Mouse (Mus musculus) stomach, embryonic 16.5 days (tissue): ENCODE measurements around the gene Mpc2. TPM values are rescaled to one million over a fixed set of nuclear protein-coding genes. Genes with fewer than 3 reads are reported as not detected.

Source experiments
- ATAC-seq: fragments of 200-750 bp; cut with Nextera tagmentation; 2 replicates; pipeline ENCODE4 v1.8.0; 2017; ENCODE audit warnings: moderate number of reproducible peaks, moderate TSS enrichment; ENCODE audit not compliant: insufficient read depth, low FRiP score
- H3K27ac ChIP-seq: fragments of 300-500 bp; sonication (generic); 2 replicates; pipeline ENCODE4 v1.5.1; 2014; ENCODE audit warnings: low read length
- H3K27me3 ChIP-seq: fragments of 300-500 bp; sonication (generic); 2 replicates; pipeline ENCODE4 v1.6.1; 2014; ENCODE audit warnings: low read length, control low read depth, mixed read lengths; ENCODE audit not compliant: control insufficient read depth, insufficient read depth
- H3K36me3 ChIP-seq: fragments of 300-500 bp; sonication (generic); 2 replicates; pipeline ENCODE4 v1.6.1; 2014; ENCODE audit warnings: low read length; ENCODE audit not compliant: control insufficient read depth, insufficient read depth
- H3K4me1 ChIP-seq: fragments of 300-500 bp; sonication (generic); 2 replicates; pipeline ENCODE4 v1.6.1; 2014; ENCODE audit warnings: low read length, control low read depth, mixed read lengths; ENCODE audit not compliant: control insufficient read depth, insufficient read depth
- H3K4me2 ChIP-seq: fragments of 300-500 bp; sonication (generic); 2 replicates; pipeline ENCODE4 v1.6.1; 2014; ENCODE audit warnings: low read depth, low read length, mixed read lengths
- H3K4me3 ChIP-seq: fragments of 300-500 bp; sonication (generic); replicated peaks from 2 replicates; pipeline ENCODE4 v1.5.1; 2014; ENCODE audit warnings: mild to moderate bottlenecking, low read length
- H3K9ac ChIP-seq: fragments of 300-500 bp; sonication (generic); 2 replicates; pipeline ENCODE4 v1.6.1; 2014; ENCODE audit warnings: low read length
- H3K9me3 ChIP-seq: fragments of 300-500 bp; sonication (generic); replicated peaks from 2 replicates; pipeline ENCODE4 v1.6.1; 2016; ENCODE audit warnings: low read length, control low read depth; ENCODE audit not compliant: control insufficient read depth
- whole genome bisulfite sequencing: fragments of 180-500 bp; shearing (Covaris S2); extraction: QIAGEN DNeasy Blood & Tissue Kit; methylation state at CpG from one replicate; pipeline ENCODE4 v1.1.7; 2014; 5-methylcytosine and 5-hydroxymethylcytosine counted together
- polyA plus RNA-seq: library from polyadenylated mRNA; unstranded; fragments of >200 nt; fragmentation: Nextera tagmentation; extraction: Ambion mirVana; gene quantifications from 2 replicates; pipeline ENCODE4 v1.2.1, GENCODE M21; 2015

Gene Mpc2
- polyA plus RNA-seq, 1 experiment from 2014 or later: 184 TPM

DNA sequence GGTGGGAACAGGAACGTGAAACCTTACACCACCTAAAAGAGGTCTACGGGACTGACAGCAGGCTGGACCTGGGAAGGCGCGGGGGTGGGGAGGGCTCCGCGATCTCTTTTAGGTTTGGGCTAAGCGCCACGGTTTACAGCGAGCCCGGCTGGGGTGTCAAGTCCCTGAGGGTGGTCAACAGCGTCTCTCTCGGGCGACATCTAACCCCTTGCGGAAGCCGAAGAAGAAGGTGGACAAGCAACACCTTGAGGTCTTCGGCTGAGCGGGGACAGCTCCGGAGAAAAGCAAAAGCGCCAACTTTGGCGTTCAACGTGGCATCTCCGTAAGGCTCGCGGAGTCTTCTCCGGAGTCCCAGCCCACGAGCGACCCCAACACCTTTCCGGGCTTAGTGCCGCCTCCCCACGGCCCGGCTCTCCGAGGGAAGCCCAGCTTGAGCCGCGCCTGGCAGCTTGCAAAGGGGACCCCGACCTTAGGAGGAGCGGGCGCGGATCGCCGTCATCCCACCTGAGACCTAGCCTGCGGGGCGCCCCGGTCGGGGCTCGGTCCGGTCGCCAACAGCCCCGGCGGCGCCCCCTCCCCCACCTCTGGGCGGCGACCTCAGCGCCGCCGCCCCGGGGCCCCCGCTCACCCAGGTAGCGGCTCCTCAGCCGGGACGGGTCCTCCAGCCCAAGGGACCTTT lies 795 bp upstream of the Mpc2 start:
- no peaks in the 10 kb centered on the region for H3K9me3 ChIP-seq
- ATAC-seq: no peak

DNA sequence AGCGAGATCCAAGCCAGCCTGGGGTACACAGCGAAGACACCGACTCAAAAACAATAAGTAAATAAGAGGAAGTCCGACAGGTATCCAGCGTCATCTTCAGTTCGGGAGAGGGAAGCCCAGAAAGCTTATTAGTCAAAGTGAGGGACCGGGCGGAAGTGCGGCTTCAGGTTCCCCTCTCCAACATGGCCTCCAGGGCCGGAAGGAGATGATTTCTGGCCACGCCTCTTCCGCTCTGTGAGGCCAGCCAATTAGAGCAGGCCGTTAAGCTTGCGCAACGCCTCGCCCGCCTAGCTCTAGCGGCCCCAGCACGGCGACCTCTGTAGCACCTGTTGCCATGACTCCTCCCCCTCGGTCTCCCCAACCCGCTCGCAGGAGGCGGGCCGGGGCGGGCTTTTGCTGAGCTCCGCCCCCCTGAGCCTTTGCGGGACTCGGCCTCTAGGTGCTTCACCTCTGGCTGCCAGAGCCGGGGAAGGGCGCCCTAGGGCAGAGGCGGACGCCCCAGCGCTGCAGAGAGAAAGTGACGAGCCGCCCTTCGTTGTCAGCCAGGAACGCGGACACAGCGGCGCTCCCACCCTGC lies 452 bp downstream of the Mpc2 start:
- WGBS: 0% methylated on average over 41 of the region's 41 CpGs
- no peaks in the 10 kb centered on the region for H3K27me3 ChIP-seq
- peak overlapping the region; percentile 98 for H3K27ac ChIP-seq
- peak overlapping the region; percentile 86 for H3K4me2 ChIP-seq
- peaks cover 3% of the 10 kb centered on the region; the same call in 1 of the 2 replicates for H3K4me1 ChIP-seq
- H3K36me3 ChIP-seq: no peaks in the 10 kb centered on the region
- peak overlapping the region; percentile 81 for H3K9ac ChIP-seq
- H3K9me3 ChIP-seq: no peaks in the 10 kb centered on the region
- peak overlapping the region; percentile 99 for H3K4me3 ChIP-seq
- peak; percentile 96 for ATAC-seq

More for the DNA sequence above, 795 bp upstream of the Mpc2 start:
- Histone ChIP-seq H3K27ac (peak overlapping the region; percentile 98), H3K9ac (peak overlapping the region; percentile 94), H3K27me3 (no peaks in the 10 kb centered on the region), H3K4me2 (peak overlapping the region; percentile 67), H3K4me1 (peaks cover 3% of the 10 kb centered on the region; the same call in 1 of the 2 replicates), H3K36me3 (no peaks in the 10 kb centered on the region), H3K4me3 (peak overlapping the region; percentile 99)
- under 1% methylated on average over 60 of the region's 60 CpGs for WGBS

DNA sequence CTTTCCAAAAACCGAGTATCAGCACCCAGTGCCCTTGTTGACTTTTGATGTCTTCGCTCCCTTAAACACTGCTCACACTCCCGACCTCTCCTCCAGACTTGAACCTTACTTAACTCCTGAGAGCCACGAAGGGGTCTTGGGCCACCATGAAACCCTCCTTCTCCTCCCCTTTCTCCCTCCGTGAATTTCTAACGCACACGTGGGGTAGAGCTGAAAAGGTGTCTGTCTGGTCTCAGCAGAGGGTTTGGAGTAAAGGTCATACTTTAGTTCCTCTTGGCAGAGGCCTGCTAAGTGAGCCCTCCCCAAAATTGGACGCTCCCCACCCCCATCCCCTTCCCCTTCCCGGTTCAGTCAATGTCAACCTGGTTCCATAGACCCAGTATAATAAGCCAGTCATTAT lies 1.2 kb downstream of the Mpc2 start:
- peaks cover 3% of the 10 kb centered on the region; the same call in 1 of the 2 replicates for H3K4me1 ChIP-seq
- H3K4me3 ChIP-seq: peak overlapping the region; percentile 99
- H3K36me3 ChIP-seq: no peaks in the 10 kb centered on the region
- ATAC-seq: no peak
- no peaks in the 10 kb centered on the region for H3K27me3 ChIP-seq
- peak overlapping the region; percentile 86 for H3K4me2 ChIP-seq
- H3K9ac ChIP-seq: peak overlapping the region; percentile 81
- no peaks in the 10 kb centered on the region for H3K9me3 ChIP-seq
- peak overlapping the region; percentile 82 for H3K27ac ChIP-seq
- 2% methylated on average over 9 of the region's 9 CpGs for WGBS

DNA sequence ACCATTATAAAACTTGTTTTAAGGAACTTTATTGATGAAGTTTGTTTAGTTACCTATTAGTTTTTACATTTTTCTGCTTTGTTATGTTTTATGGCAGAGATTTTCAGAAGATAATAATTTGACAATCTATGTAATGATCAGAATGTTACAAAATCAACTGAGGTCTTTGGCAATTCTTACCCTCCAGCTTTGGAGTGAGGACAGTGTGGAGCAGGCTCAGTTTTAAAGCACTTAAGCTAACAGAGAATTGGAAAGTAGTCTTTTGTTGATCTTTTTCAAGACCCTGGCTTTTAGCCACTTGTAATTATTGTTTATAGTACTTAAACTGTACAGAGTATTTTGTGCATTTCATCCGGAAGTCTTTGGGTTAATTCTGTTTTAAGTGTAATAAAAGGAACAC lies 2.4 kb downstream of the Mpc2 start:
- ATAC-seq: no peak
- Histone ChIP-seq H3K36me3 (no peaks in the 10 kb centered on the region), H3K27me3 (no peaks in the 10 kb centered on the region), H3K4me3 (no peak overlapping the region), H3K4me1 (peaks cover 3% of the 10 kb centered on the region; the same call in 1 of the 2 replicates), H3K9me3 (no peaks in the 10 kb centered on the region), H3K27ac (no peak overlapping the region), H3K4me2 (no peak overlapping the region), H3K9ac (no peak overlapping the region)
- 66% methylated on average over 1 of the region's 1 CpGs for WGBS

DNA sequence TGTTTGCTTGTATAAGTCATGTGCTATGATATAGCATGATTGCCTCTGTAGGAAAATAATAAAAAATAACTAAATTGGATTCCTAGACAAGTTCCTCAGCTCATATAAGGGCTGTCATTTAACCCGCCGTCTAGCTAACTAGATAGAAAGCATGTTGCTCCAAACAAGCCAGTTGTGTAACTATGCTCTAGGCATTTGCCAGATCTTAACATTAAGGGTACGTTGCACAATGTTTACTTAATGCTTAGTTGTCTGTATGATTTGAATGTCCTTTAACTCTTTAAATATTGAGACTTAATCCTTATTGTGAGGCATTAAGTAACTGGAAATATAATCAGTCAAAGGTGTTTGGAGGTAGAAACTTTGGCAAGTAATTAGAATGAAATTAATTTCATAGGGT lies 4.1 kb downstream of the Mpc2 start:
- Histone ChIP-seq H3K9me3 (no peaks in the 10 kb centered on the region), H3K9ac (no peak overlapping the region), H3K4me3 (no peak overlapping the region), H3K4me2 (no peak overlapping the region), H3K36me3 (no peaks in the 10 kb centered on the region), H3K27me3 (no peaks in the 10 kb centered on the region), H3K27ac (no peak overlapping the region), H3K4me1 (peaks cover 3% of the 10 kb centered on the region; the same call in 1 of the 2 replicates)
- ATAC-seq: no peak
- WGBS: 70% methylated on average over 3 of the region's 3 CpGs

DNA sequence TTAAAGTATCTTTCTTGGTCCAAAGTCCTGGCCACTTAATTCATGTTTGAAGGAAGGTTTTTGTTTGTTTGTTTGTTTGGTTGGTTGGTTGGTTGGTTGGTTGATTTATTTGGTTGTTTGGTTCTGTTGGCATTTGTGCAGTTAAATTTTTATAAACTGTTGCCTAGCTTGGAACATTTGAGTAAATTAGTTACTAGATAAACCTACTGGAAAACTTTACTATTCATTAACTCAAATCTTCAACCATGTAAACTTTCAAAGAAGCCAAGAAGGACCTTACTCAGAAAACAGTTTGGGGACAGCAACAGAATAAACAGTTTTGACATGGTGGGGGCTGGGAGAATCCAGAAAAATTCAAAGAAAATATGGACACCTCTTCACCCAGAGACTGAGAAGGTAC lies 8.5 kb downstream of the Mpc2 start:
- no peak overlapping the region for H3K4me2 ChIP-seq
- no peak overlapping the region for H3K4me3 ChIP-seq
- no peaks in the 10 kb centered on the region for H3K36me3 ChIP-seq
- no peaks in the 10 kb centered on the region for H3K27me3 ChIP-seq
- H3K9ac ChIP-seq: no peak overlapping the region
- no peaks in the 10 kb centered on the region for H3K4me1 ChIP-seq
- no peak overlapping the region for H3K27ac ChIP-seq
- no peak for ATAC-seq
- no peaks in the 10 kb centered on the region for H3K9me3 ChIP-seq

DNA sequence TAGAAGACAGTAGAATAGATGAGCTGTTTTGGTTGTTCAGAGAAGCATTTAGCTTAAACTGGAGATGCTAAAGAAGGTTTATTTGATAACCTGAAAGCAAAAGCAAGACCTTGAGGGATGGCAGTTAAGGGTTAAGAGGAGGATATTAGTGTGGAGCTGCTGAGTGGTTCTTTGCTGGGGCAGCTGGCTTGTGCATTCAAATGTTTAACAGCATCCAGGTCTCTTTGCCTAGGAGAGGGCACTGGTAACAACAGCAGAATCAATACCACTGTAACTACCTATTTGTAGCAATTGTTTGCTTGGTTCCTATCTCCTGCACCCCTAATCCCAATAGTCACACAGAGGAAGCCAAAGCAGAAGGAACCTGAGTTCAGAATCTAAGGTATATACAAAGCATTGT lies 9.3 kb downstream of the Mpc2 start:
- Histone ChIP-seq H3K4me2 (no peak overlapping the region), H3K27ac (no peak overlapping the region)
- no peak for ATAC-seq

DNA sequence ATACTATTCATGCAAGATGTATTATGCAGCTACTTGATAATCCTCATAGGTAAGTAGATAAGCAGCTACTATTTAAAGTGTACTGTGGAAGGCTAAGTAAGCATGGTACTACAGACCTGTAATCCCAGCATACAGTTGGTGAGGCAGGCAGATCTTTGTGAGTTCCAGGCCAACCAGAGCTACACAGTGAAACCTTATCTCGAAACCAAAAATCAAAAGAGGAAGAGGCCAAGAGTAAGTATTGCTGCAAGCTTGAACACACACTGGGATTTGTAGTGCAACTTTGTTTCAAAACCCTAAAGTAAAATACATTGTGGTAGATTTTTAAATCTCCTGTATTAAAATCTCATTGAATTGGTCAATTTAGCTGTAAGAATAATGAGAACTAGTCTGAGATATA lies 11.1 kb downstream of the Mpc2 start:
- WGBS: 88% methylated on average over 1 of the region's 1 CpGs
- Histone ChIP-seq H3K4me3 (no peak overlapping the region), H3K27ac (no peak overlapping the region), H3K4me2 (no peak overlapping the region), H3K9me3 (no peaks in the 10 kb centered on the region), H3K4me1 (no peaks in the 10 kb centered on the region), H3K27me3 (no peaks in the 10 kb centered on the region), H3K36me3 (no peaks in the 10 kb centered on the region), H3K9ac (no peak overlapping the region)
- ATAC-seq: no peak

More for the DNA sequence above, 9.3 kb downstream of the Mpc2 start:
- Histone ChIP-seq H3K4me3 (no peak overlapping the region), H3K36me3 (no peaks in the 10 kb centered on the region), H3K4me1 (no peaks in the 10 kb centered on the region), H3K9ac (no peak overlapping the region), H3K27me3 (no peaks in the 10 kb centered on the region), H3K9me3 (no peaks in the 10 kb centered on the region)

DNA sequence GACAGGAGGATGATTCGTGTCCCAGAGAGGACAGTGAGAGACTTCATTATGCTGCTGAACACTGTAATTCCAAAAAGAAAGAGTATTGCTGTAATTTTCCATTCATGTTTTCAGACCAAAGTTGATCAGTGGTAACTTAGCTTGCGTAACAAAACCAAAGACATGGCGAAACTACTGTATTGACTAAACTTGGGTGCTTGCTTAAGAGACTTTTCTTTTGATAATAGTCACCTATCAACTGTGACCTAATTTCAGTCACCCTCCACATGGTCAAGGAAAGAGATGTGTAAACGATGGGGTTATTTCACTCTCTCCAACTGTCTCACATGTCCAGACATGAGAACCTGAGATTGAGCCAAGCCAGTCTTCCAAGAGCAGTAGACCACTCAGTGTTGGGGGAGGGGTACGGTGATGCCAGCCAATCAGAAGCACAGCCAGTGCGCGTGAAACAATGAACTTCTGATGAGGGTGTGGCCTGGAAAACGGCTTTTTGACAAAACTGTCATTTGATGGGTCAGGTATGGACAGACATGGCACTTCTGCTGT lies 24.3 kb downstream of the Mpc2 start, which contains the start of gene Adcy10:
TSS of gene Adcy10 (plus strand) at position 496 of the 546 bp plus-strand sequence.
- ATAC-seq: no peak
- H3K4me1 ChIP-seq: no peaks in the 10 kb centered on the region

More for the DNA sequence above, 24.3 kb downstream of the Mpc2 start, which contains the start of gene Adcy10:
- H3K27ac ChIP-seq: no peak within 1 kb of the TSS
- H3K36me3 ChIP-seq: peaks cover 4% of the 10 kb centered on the region; the same call in 1 of the 2 replicates
- H3K9me3 ChIP-seq: no peaks in the 10 kb centered on the region
- H3K4me3 ChIP-seq: no peak within 1 kb of the TSS
- whole genome bisulfite sequencing: 88% methylated on average over 8 of the region's 8 CpGs
- H3K27me3 ChIP-seq: no peaks in the 10 kb centered on the region
- no peak within 1 kb of the TSS for H3K4me2 ChIP-seq
- no peak within 1 kb of the TSS for H3K9ac ChIP-seq
